Mouse (Mus musculus): ENCODE results near the gene Med12l. TPM values are rescaled to one million over a fixed set of nuclear protein-coding genes. Genes with fewer than 3 reads are reported as not detected.

Med12l gene
- polyA plus RNA-seq, 1 experiment from 2014 or later, result 4.4 TPM

DNA sequence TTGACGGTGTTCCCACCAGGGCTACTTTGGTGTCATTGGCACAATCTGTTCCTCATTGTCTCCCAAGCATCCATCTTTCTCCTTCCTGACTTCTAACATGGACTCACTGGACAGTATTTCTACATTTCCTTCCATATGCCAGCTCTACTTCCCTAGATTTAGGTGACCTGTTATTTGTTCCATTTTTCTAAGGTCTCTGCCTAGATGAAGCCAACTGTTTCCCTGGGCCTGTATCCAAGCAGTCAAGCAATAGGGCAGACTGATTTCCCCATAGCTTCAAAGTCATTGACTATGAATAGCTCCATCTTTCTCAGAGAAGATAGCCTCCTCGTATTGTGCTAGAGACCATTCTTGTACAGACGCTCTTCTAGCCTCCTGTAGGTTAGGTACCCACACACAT is 12.0 kb upstream of the Med12l start:
- Histone ChIP-seq H3K9me3 (no peaks in the 10 kb centered on the region), H3K9ac (replicated peaks) (no peak overlapping the region), H3K4me3 (no peak overlapping the region), H3K36me3 (no peaks in the 10 kb centered on the region), H3K4me1 (peaks cover 3% of the 10 kb centered on the region), H3K27me3 (no peaks in the 10 kb centered on the region), H3K27ac (replicated peaks) (no peak overlapping the region), H3K4me2 (replicated peaks) (no peak overlapping the region)
- WGBS, result 91% methylated on average over 3 of the region's 3 CpGs
- no peak for ATAC-seq (ENCODE audit: low FRiP score, low read depth)

DNA sequence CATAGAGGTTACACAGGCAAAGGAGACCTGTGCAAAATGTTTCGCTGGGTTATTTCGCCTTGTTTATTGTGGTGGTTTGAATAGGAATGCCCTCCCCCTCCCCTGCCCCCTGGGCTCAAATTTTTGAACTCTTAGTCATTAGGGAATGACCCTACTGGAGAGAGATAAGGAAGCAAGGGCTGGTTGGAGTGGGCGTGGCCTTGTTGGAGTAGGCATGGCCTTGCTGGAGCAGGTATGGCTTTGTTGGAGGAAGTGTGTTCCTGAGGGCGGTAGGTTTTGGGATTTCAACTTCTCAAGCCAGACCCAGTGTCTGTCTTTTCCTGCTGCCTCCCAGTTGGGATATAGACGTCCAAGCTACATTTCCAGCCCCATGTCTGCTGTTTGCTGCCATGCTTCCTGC is 1.9 kb upstream of the Med12l start:
- Histone ChIP-seq H3K4me3 (no peak overlapping the region), H3K27ac (replicated peaks) (no peak overlapping the region), H3K9ac (replicated peaks) (no peak overlapping the region), H3K4me2 (replicated peaks) (no peak overlapping the region), H3K36me3 (no peaks in the 10 kb centered on the region), H3K27me3 (peaks cover 19% of the 10 kb centered on the region), H3K4me1 (peaks cover 8% of the 10 kb centered on the region), H3K9me3 (no peaks in the 10 kb centered on the region)
- ATAC-seq (ENCODE audit: low FRiP score, low read depth), result no peak
- 83% methylated on average over 5 of the region's 5 CpGs for WGBS

DNA sequence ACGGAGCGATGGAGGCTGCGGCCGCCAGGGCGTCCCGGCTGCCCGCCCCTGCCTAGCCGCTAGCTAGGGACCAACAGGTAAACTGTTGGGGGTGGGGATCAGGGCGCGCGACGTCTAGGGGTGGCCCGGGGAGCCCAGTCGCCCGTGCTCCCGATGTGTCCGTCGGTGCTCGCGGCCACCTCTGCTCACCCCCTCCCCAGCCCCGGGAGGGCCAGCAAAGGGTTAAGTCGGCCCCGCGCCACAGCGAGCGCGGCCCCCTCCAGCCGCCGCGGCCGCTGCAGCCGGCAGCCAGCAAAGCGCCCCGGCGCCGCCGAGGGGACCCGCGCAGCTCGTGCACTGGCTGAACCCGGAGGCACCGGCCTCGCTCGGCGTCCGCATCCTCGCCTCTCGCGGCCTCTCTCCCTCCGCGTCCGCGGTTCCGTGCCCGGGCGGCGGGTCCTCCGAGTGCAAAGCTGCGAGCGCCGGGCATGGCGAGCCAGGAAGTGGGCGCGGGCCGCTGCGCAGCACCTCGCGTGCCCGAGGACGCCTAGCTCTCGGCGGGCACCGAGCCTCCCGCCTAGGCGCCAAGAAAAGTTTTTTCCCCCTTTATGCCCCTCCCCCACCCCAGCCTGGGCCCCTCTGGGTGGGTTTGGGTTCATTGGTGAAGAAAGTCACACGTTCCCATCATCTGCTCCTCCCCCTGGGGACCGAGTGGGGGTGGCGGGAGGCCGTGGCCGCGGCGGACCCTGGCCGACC is 538 bp downstream of the Med12l start:
- peaks cover 8% of the 10 kb centered on the region for H3K4me1 ChIP-seq
- peak overlapping the region; percentile 93 for H3K27ac ChIP-seq (replicated peaks)
- WGBS, result under 1% methylated on average over 67 of the region's 83 CpGs
- peaks cover 22% of the 10 kb centered on the region for H3K27me3 ChIP-seq
- peak overlapping the region; percentile 84 for H3K4me3 ChIP-seq
- peak overlapping the region; percentile 97 for H3K4me2 ChIP-seq (replicated peaks)
- no peaks in the 10 kb centered on the region for H3K36me3 ChIP-seq
- no peaks in the 10 kb centered on the region for H3K9me3 ChIP-seq
- H3K9ac ChIP-seq (replicated peaks), result peak overlapping the region; percentile 65
- ATAC-seq (ENCODE audit: low FRiP score, low read depth), result peak; percentile 75

- H3K9me3 ChIP-seq, result no peaks in the 10 kb centered on the region
- ATAC-seq (ENCODE audit: low FRiP score, low read depth), result peak; percentile 86
These were observed 1.3 kb downstream of the Med12l start for GRCm38 (mm10) chr3:59006731-59007441.

GRCm38 (mm10) chr3:59010276-59010675 is 4.7 kb downstream of the Med12l start:
- H3K4me1 ChIP-seq, result peaks cover under 1% of the 10 kb centered on the region; the same call in 1 of the 2 replicates
- H3K9ac ChIP-seq (replicated peaks), result no peak overlapping the region
- H3K4me3 ChIP-seq, result no peak overlapping the region
- no peak for ATAC-seq (ENCODE audit: low FRiP score, low read depth)
- no peaks in the 10 kb centered on the region for H3K36me3 ChIP-seq
- H3K27me3 ChIP-seq, result peaks cover 14% of the 10 kb centered on the region
- WGBS, result 88% methylated on average over 3 of the region's 3 CpGs
- H3K4me2 ChIP-seq (replicated peaks), result no peak overlapping the region
- no peaks in the 10 kb centered on the region for H3K9me3 ChIP-seq
- H3K27ac ChIP-seq (replicated peaks), result no peak overlapping the region

More at GRCm38 (mm10) chr3:59006731-59007441, 1.3 kb downstream of the Med12l start:
- Histone ChIP-seq H3K4me1 (peaks cover 8% of the 10 kb centered on the region), H3K36me3 (no peaks in the 10 kb centered on the region), H3K9ac (replicated peaks) (peak overlapping the region; percentile 65), H3K4me3 (peak overlapping the region; percentile 84), H3K27ac (replicated peaks) (peak overlapping the region; percentile 93), H3K27me3 (peaks cover 22% of the 10 kb centered on the region), H3K4me2 (replicated peaks) (peak overlapping the region; percentile 97)
- under 1% methylated on average over 67 of the region's 77 CpGs for WGBS

DNA sequence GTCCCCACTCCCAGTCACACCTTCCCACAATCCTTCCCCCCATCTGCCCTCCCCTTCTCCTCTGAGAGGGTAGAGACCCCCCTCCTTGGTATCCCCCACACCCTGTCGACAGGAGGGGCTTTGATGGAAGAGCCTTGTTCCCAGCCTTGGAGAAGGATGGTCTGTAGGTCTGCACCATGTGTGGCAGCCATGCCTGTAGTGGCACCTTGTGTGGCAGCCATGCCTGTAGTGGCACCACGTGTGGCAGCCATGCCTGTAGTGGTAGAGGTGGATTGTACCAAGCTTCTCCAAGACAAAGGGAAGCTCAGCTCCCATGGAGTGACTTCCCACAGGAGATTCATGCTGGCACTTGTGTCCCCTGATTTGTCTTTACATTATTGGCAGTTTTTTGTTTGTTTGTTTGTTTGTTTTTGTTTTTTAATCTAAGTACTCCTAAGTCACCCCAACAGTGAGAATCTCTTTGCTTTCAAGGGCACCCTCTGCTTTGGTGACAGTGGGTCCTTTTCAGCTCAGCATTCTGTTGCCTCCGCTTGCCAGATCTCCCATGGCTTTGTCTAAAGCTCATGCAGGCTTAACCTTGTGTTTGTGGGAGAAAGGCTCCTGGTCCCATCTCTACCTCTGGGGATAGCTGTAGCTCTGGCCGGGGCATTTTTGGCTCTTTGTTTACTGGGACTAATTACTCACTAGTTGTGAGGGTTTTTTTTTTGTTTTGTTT is 10.2 kb downstream of the Med12l start:
- Histone ChIP-seq H3K4me1 (no peaks in the 10 kb centered on the region), H3K9ac (replicated peaks) (no peak overlapping the region), H3K9me3 (no peaks in the 10 kb centered on the region), H3K4me3 (no peak overlapping the region), H3K36me3 (no peaks in the 10 kb centered on the region), H3K27ac (replicated peaks) (no peak overlapping the region), H3K4me2 (replicated peaks) (no peak overlapping the region), H3K27me3 (no peaks in the 10 kb centered on the region)
- ATAC-seq (ENCODE audit: low FRiP score, low read depth), result no peak
- WGBS, result 79% methylated on average over 4 of the region's 4 CpGs

GRCm38 (mm10) chr3:59016501-59016900 is 10.9 kb downstream of the Med12l start:
- H3K4me3 ChIP-seq, result no peak overlapping the region
- no peak overlapping the region for H3K9ac ChIP-seq (replicated peaks)
- peaks cover 5% of the 10 kb centered on the region for H3K4me1 ChIP-seq
- no peak overlapping the region for H3K27ac ChIP-seq (replicated peaks)
- no peaks in the 10 kb centered on the region for H3K9me3 ChIP-seq
- no peak for ATAC-seq (ENCODE audit: low FRiP score, low read depth)
- H3K36me3 ChIP-seq, result no peaks in the 10 kb centered on the region
- 92% methylated on average over 9 of the region's 9 CpGs for whole genome bisulfite sequencing
- no peak overlapping the region for H3K4me2 ChIP-seq (replicated peaks)
- no peaks in the 10 kb centered on the region for H3K27me3 ChIP-seq

- Histone ChIP-seq H3K9me3 (no peaks in the 10 kb centered on the region), H3K27ac (replicated peaks) (no peak overlapping the region), H3K4me2 (replicated peaks) (no peak overlapping the region), H3K4me3 (no peak overlapping the region), H3K27me3 (no peaks in the 10 kb centered on the region), H3K36me3 (no peaks in the 10 kb centered on the region), H3K4me1 (peaks cover 5% of the 10 kb centered on the region), H3K9ac (replicated peaks) (no peak overlapping the region)
- ATAC-seq (ENCODE audit: low FRiP score, low read depth), result peak; percentile 48; the same call in 1 of the 2 replicates
- 62% methylated on average over 8 of the region's 8 CpGs for WGBS
These were observed 15.6 kb downstream of the Med12l start for GRCm38 (mm10) chr3:59021236-59021635.

- Histone ChIP-seq H3K36me3 (no peaks in the 10 kb centered on the region), H3K27me3 (no peaks in the 10 kb centered on the region), H3K4me3 (no peak overlapping the region), H3K9me3 (no peaks in the 10 kb centered on the region), H3K4me1 (peaks cover 5% of the 10 kb centered on the region), H3K4me2 (replicated peaks) (no peak overlapping the region), H3K27ac (replicated peaks) (no peak overlapping the region), H3K9ac (replicated peaks) (no peak overlapping the region)
- 56% methylated on average over 2 of the region's 2 CpGs for WGBS
- no peak for ATAC-seq (ENCODE audit: low FRiP score, low read depth)
These were observed 16.6 kb downstream of the Med12l start for GRCm38 (mm10) chr3:59022251-59022650.

- no peak overlapping the region for H3K27ac ChIP-seq (replicated peaks)
- no peaks in the 10 kb centered on the region for H3K9me3 ChIP-seq
- ATAC-seq (ENCODE audit: low FRiP score, low read depth), result no peak
- peaks cover 5% of the 10 kb centered on the region for H3K4me1 ChIP-seq
- H3K4me2 ChIP-seq (replicated peaks), result no peak overlapping the region
- H3K9ac ChIP-seq (replicated peaks), result no peak overlapping the region
- H3K4me3 ChIP-seq, result no peak overlapping the region
- no peaks in the 10 kb centered on the region for H3K27me3 ChIP-seq
- no peaks in the 10 kb centered on the region for H3K36me3 ChIP-seq
- 95% methylated on average over 14 of the region's 14 CpGs for WGBS
These were observed 17.3 kb downstream of the Med12l start for GRCm38 (mm10) chr3:59022971-59023370.

GRCm38 (mm10) chr3:59024531-59025192 is 19.0 kb downstream of the Med12l start:
- Histone ChIP-seq H3K4me2 (replicated peaks) (no peak overlapping the region), H3K4me3 (no peak overlapping the region), H3K9me3 (no peaks in the 10 kb centered on the region), H3K27me3 (no peaks in the 10 kb centered on the region), H3K27ac (replicated peaks) (no peak overlapping the region), H3K9ac (replicated peaks) (no peak overlapping the region), H3K4me1 (peaks cover 5% of the 10 kb centered on the region), H3K36me3 (no peaks in the 10 kb centered on the region)
- 78% methylated on average over 14 of the region's 14 CpGs for WGBS
- ATAC-seq (ENCODE audit: low FRiP score, low read depth), result no peak

DNA sequence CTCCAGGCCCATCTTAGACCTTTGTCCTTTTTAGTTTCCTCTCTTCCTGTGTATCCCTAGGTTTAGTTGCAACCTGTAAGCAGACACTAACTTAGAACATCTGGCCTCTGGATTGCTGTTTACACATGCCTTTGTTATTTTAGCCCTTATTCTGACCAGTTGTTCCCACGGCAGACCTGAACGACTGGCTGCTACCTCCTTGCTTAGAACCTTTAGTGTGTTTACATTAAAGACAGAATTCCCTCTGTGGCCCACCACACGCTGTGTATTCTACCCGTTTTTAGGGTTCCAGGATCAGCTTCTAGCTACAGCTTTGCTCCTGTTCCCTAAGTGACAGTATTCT is 19.5 kb downstream of the Med12l start:
- peaks cover 5% of the 10 kb centered on the region for H3K4me1 ChIP-seq
- no peak for ATAC-seq (ENCODE audit: low FRiP score, low read depth)
- no peak overlapping the region for H3K4me2 ChIP-seq (replicated peaks)
- H3K9ac ChIP-seq (replicated peaks), result no peak overlapping the region
- WGBS, result 61% methylated on average over 4 of the region's 4 CpGs
- H3K27me3 ChIP-seq, result no peaks in the 10 kb centered on the region
- no peak overlapping the region for H3K4me3 ChIP-seq
- no peaks in the 10 kb centered on the region for H3K36me3 ChIP-seq
- H3K27ac ChIP-seq (replicated peaks), result no peak overlapping the region
- H3K9me3 ChIP-seq, result no peaks in the 10 kb centered on the region
